Mouse (Mus musculus) cortical plate, adult 2 months (tissue): ENCODE measurements at regions not wholly inside any gene's neighbourhood (a gene's known extent, or its start where the extent isn't known, plus 50 kb on each side); places are given as distances from the start of the nearest gene placed in this dataset.

ENCODE experiments used
- CTCF ChIP-seq: fragments of 200-500 bp; IDR thresholded peaks from 2 replicates; pipeline ENCODE4 v1.5.1; 2011; ENCODE audit warnings: mild to moderate bottlenecking, control low read depth, low read length; ENCODE audit not compliant: insufficient read depth; ENCODE audit errors: extremely low read depth
- POLR2A ChIP-seq: fragments of 200-500 bp; IDR thresholded peaks from 2 replicates; pipeline ENCODE4 v1.6.1; 2011; ENCODE audit warnings: mild to moderate bottlenecking, low read length, control low read depth; ENCODE audit not compliant: insufficient read depth; ENCODE audit errors: extremely low read depth

DNA sequence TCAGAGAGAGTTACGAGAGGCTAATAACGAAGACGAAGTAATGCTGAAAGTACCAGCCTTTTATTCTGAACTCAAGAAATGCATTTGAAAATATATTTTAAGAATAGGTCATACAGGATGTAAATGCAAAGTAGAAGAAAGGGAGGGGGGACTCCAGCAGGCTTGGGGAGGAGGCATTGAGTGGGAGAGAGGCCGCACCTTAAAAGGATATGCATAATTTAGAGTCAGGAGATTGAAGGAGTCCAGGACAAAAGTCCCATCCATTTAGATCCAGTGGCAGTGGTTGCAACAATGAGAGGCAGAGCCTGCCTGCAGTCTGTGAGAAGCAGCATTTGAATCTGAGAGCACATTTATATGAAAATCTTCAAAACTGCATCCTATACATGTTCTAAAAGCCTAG is 186.1 kb downstream of the Psat1 start:
- TF ChIP-seq POLR2A (no peak), CTCF (no peak)
